Mouse (Mus musculus): ENCODE data around the gene Ids. TPM values are rescaled to one million over a fixed set of nuclear protein-coding genes. Genes with fewer than 3 reads are reported as not detected.
"Not testable (repeated sequence)": the region's sequence is repeated elsewhere in the genome, so short reads cannot be mapped to it uniquely, and the experiment has no call there.

The Ids gene
- polyA plus RNA-seq (2011; ENCODE audit: insufficient read length, low read depth, missing spikeins), result 37.6 and 38.3 TPM in 2 replicates

DNA sequence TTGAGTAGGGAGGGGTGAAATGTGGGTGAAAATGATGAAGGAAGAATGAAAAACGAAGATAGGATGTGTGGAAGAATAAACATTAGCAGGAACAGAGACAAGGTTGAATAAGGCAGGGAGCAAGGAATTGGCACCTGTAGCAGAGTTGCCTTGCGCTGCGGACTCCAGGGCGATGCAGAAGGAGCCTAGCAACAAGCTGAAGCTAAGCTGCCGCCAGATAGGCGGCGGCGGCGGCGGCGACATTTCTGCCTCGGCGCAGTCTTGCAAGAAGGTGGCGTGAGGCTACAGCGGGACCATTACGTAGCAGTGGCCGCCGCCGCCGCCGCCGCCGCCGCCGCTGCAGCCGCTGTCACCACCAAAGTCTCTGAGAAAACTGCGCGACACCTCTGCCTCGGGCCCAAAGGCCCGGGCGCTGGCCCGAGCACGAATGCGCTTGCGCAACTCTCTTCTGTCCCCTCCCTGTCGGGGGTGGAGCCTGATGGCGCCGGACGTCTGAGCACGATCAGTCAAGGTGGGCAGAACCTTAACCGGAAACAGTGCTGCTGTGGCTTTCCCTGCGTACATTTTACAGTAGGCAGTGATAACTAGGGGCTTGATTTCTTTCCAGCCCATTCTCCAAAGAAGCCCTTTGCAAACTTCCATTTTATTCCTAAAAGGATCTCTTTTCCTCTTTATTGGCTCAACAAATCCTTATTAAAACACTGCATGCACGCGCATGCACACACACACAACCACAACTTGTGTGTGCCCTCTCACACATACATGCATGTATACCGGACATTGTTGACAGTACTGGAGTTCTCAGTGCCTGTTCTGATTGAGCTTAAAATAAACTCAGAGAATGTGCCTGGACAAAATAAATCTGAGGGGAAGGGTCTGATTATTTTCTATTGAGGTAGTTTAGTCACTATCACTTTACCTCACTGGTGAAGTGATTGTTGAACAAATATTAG is at the start of gene Ids:
Gene Ids, minus strand, starts transcription at position 424 of the 953 bp plus-strand sequence.
- peak within 1 kb of the TSS; percentile 48 for H3K4me3 ChIP-seq (ENCODE audit: insufficient read depth, low read length)
- H3K27ac ChIP-seq (ENCODE audit: insufficient read depth, low read length), result no peak within 1 kb of the TSS
- H3K4me1 ChIP-seq (ENCODE audit: control insufficient read depth, insufficient read depth, low read length), result no peaks in the 10 kb centered on the region; the same call in 1 of the 2 replicates
- no peak for TF ChIP-seq CTCF (IDR thresholded peaks at IDR 0.05; ENCODE audit: borderline replicate concordance, insufficient read depth, low read length)
- TF ChIP-seq POLR2A (IDR thresholded peaks at IDR 0.05; ENCODE audit: low read depth, low read length), result peak; percentile 73

DNA sequence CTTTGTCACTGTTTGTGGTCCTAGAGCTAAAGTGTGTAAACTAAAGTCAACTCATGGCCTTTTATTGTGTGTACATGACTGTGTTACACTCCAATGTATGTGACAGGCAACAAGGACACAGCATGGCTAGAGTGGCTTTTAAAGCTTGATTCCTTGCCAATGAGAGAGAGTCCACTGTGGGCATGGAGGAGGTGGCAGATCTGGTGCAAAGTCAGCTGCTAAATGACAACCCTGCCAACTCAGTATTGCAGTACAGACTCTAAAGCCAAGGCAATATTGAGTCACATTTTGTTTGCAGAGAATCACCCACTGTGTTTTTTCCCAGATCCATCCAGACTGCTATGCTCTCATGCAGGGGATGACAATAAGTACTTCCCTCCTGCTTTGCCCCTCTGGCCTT is 27.8 kb upstream of the Ids start:
- not testable (repeated sequence) for H3K4me1 ChIP-seq (ENCODE audit: control insufficient read depth, insufficient read depth, low read length); H3K27ac ChIP-seq (ENCODE audit: insufficient read depth, low read length); H3K4me3 ChIP-seq (ENCODE audit: insufficient read depth, low read length)

DNA sequence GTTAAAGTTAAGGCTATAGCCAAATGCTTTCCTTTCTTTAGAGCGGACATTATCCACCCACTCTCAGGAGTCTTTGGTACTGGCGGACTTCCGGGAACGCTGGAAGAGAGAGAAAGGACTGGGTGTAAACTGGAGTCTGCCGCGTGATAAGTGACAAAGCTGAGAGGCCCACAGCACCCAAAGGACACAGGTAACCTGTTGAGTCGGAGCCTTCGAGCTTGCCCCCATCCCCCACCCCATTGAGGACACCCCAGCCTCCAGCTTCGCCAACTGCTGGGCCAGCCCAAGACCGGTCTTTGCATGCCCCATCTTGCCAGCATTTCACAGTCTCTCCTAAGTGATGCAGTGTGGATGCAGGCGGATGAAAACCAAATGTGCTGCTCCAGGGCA is 21.1 kb upstream of the Ids start:
- peak overlapping the region; percentile 70 for H3K4me3 ChIP-seq (ENCODE audit: insufficient read depth, low read length)
- no peaks in the 10 kb centered on the region for H3K4me1 ChIP-seq (ENCODE audit: control insufficient read depth, insufficient read depth, low read length)
- TF ChIP-seq POLR2A (IDR thresholded peaks at IDR 0.05; ENCODE audit: low read depth, low read length) (no peak), CTCF (IDR thresholded peaks at IDR 0.05; ENCODE audit: borderline replicate concordance, insufficient read depth, low read length) (no peak)
- peak overlapping the region; percentile 91 for H3K27ac ChIP-seq (ENCODE audit: insufficient read depth, low read length)

DNA sequence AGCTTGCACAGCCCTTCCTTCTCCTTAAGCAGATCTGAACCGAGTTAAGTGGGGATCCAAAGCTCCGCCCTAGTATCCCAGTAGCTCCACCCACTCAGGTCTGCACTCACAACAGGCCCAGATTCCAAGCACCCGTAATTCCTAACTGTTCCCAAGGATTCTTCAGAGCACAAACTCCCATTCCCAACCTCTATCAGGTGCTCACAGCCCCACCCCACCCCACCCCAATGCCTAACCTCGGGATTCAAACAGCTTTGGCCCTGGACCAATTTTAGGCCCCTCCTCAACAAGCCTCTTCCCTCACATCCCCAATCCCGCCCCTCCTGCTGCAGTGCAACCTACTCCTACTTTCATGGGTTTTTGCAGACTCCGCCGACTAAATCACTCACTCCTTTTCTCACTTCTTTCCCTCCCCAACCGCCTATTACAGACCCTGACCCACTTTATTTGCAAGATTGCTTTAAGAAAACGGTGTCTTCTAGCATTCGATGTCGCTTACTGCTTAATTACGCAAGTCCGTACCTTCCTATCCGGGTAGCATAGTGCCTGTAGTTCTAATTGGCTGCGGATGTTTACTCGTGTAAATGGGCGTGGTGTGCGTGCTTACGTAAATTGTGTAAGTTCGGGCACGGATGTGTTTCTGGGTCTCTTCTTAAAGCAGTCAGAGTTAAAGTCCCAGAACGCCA is 20.5 kb upstream of the Ids start, which contains the start of gene 1110012L19Rik:
Gene 1110012L19Rik, plus strand, starts transcription at position 602 of the 686 bp plus-strand sequence.
- Histone ChIP-seq H3K4me1 (ENCODE audit: control insufficient read depth, insufficient read depth, low read length) (no peaks in the 10 kb centered on the region), H3K4me3 (ENCODE audit: insufficient read depth, low read length) (peak within 1 kb of the TSS; percentile 70), H3K27ac (ENCODE audit: insufficient read depth, low read length) (peak within 1 kb of the TSS; percentile 91)
- TF ChIP-seq POLR2A (IDR thresholded peaks at IDR 0.05; ENCODE audit: low read depth, low read length), result peak; percentile 67
- no peak for TF ChIP-seq CTCF (IDR thresholded peaks at IDR 0.05; ENCODE audit: borderline replicate concordance, insufficient read depth, low read length)

DNA sequence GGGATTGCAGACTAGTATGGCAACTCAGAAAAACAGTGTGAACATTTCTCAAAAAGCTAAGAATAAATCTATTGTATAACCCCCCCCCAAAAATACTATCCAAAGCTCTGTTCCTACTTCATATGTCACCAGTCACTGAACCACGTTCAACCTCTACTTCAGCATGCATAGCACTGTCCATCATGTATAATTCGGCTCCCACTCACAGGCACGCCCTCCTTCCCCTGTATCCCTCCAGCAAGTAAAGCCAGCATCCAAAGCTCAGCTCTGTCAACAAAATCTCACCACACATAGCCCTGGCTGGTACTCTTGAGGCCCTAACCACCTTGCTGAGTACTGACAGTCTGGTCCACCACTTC is 20.0 kb upstream of the Ids start:
- Histone ChIP-seq H3K27ac (ENCODE audit: insufficient read depth, low read length) (no peak overlapping the region), H3K4me3 (ENCODE audit: insufficient read depth, low read length) (peak overlapping the region; percentile 70), H3K4me1 (ENCODE audit: control insufficient read depth, insufficient read depth, low read length) (no peaks in the 10 kb centered on the region)
- TF ChIP-seq CTCF (IDR thresholded peaks at IDR 0.05; ENCODE audit: borderline replicate concordance, insufficient read depth, low read length) (no peak), POLR2A (IDR thresholded peaks at IDR 0.05; ENCODE audit: low read depth, low read length) (no peak; the same call in 1 of the 2 replicates)

DNA sequence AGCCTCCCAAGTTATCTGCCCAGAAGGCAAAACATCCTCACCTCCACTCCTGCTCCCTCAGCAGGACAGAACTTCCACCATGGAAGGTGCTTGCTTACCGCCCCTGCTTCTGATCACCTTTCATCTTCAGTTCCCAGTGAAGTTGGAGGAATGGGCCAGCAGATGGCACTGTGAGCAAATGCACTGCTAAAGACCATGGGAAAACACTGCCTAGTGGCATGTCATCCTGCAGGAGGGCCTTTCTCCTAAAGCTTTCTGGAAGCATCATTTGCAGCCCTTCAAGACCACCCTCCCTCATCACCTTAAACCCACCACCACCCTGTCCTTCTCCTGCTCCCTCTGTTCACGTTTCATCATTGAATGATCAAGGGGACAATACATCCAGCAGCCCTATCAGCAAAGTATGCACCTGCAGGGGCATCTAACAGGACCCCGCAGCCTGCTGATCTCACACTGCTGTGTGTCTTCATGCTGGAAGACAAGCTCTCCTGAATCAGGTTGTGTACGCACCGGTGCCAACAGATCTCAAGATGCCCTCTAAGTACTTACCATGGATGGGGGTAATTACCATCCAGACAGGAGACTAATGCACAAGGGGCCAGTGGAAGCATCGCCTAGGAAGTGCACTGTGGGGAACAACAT is 9.7 kb upstream of the Ids start:
- H3K27ac ChIP-seq (ENCODE audit: insufficient read depth, low read length); H3K4me1 ChIP-seq (ENCODE audit: control insufficient read depth, insufficient read depth, low read length); H3K4me3 ChIP-seq (ENCODE audit: insufficient read depth, low read length): not testable (repeated sequence)

DNA sequence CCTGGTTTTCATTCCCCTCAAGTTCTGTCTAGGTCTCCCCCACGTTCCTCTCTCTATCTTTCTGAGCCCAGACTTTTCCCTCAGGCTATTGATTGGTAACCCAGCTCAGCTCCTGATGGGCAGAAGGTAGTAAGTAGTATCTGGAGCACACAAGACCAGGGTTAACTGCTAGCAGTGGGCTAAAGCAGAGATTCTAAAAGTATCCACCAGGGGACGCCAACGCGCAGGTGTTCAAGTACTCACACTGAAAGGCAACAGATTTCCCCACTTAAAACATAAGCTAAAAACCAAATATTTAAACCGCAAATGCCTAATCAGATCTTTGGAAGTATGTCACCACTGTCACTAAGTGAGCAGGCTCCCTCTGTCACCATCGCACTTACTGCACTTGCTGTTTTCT is 4.9 kb upstream of the Ids start:
- H3K4me3 ChIP-seq (ENCODE audit: insufficient read depth, low read length); H3K27ac ChIP-seq (ENCODE audit: insufficient read depth, low read length); H3K4me1 ChIP-seq (ENCODE audit: control insufficient read depth, insufficient read depth, low read length): not testable (repeated sequence)

DNA sequence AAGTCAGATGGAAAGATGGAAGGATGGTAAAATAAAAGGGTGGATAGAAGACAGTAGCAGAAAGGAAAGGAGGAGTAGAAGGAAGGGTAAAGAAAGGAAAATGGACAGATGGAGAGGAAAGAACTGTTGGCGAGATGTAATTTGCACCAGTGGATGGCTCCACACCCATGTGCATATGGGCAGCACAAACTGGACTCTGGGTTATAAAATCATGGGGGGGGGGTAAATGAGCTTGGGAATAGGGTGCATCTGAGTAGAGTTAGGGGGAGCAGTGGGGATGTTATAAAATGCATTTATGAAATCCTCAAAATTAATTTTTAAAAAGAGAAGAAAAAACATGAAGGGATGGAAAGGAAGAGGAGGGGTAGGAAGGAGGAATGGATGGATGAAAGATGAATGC is 682 bp downstream of the Ids start:
- peak overlapping the region; percentile 48 for H3K4me3 ChIP-seq (ENCODE audit: insufficient read depth, low read length)
- no peak overlapping the region for H3K27ac ChIP-seq (ENCODE audit: insufficient read depth, low read length)
- no peaks in the 10 kb centered on the region; the same call in 1 of the 2 replicates for H3K4me1 ChIP-seq (ENCODE audit: control insufficient read depth, insufficient read depth, low read length)
- TF ChIP-seq CTCF (IDR thresholded peaks at IDR 0.05; ENCODE audit: borderline replicate concordance, insufficient read depth, low read length) (no peak), POLR2A (IDR thresholded peaks at IDR 0.05; ENCODE audit: low read depth, low read length) (no peak)

DNA sequence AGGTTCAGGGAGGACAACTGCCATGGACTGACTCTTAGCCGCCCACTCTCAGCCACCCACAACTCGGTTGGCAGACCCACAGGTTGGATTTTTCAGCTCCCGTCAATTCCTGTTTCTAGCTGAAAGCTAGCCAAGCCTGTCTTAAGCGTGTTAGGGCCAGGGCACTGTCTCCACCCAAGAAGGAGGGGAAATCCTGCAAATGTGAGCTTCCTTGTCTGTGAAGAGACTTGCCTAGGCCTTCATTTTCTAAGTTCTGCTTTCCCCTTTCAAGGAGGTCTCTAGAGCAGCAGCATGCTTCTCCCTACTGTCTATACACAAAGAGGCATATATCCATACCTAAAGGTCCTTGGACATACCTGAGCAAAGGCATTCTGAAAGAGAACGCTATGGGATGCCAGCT is 1.4 kb downstream of the Ids start:
- H3K27ac ChIP-seq (ENCODE audit: insufficient read depth, low read length), result no peak overlapping the region
- no peaks in the 10 kb centered on the region; the same call in 1 of the 2 replicates for H3K4me1 ChIP-seq (ENCODE audit: control insufficient read depth, insufficient read depth, low read length)
- TF ChIP-seq POLR2A (IDR thresholded peaks at IDR 0.05; ENCODE audit: low read depth, low read length) (no peak), CTCF (IDR thresholded peaks at IDR 0.05; ENCODE audit: borderline replicate concordance, insufficient read depth, low read length) (no peak)
- H3K4me3 ChIP-seq (ENCODE audit: insufficient read depth, low read length), result no peak overlapping the region

DNA sequence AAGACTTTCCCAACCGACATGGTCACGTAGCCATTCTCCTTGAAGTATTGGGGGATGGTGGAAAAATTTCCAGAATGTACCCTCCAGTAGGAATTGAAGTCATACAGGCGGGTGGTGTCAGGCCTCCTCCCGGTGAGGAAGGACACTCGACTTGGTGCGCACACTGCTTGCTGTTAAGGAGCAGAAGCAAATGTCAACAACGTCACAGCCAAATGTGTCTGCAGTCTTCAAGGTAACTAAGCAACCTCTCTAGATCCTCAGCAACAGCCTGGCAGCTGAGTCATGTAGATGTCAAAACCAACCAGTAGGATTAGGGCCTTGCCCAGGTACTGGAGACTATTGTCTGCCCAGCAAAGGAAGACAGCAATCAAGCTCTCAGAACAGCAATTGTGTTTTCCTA is 1.9 kb downstream of the Ids start:
- Histone ChIP-seq H3K27ac (ENCODE audit: insufficient read depth, low read length) (no peak overlapping the region), H3K4me3 (ENCODE audit: insufficient read depth, low read length) (no peak overlapping the region), H3K4me1 (ENCODE audit: control insufficient read depth, insufficient read depth, low read length) (no peaks in the 10 kb centered on the region; the same call in 1 of the 2 replicates)
- no peak for TF ChIP-seq CTCF (IDR thresholded peaks at IDR 0.05; ENCODE audit: borderline replicate concordance, insufficient read depth, low read length)
- no peak for TF ChIP-seq POLR2A (IDR thresholded peaks at IDR 0.05; ENCODE audit: low read depth, low read length)
